Mouse (Mus musculus) bone marrow macrophage, adult 2 months (primary cell): ENCODE measurements at regions not wholly inside any gene's neighbourhood (a gene's known extent, or its start where the extent isn't known, plus 50 kb on each side); places are given as distances from the start of the nearest gene placed in this dataset.

Experiments
- CTCF ChIP-seq: IDR thresholded peaks from 2 replicates; pipeline ENCODE4 v1.5.1; 2012; ENCODE audit warnings: low read depth, mild to moderate bottlenecking, low read length, moderate library complexity
- POLR2A ChIP-seq: IDR thresholded peaks from 2 replicates; pipeline ENCODE4 v1.6.1; 2012; ENCODE audit warnings: mild to moderate bottlenecking, low read depth, low read length, borderline replicate concordance

- TF ChIP-seq CTCF (no peak), POLR2A (no peak)
Observed at GRCm38 (mm10) chr14:60524869-60525268, 108.9 kb upstream of the Spata13 start.
